Comparison of ENCODE assay signal across 10 mouse cellular contexts in genomic region chr19:45097868-45098267, GRCm38 (mm10). TPM values are rescaled to one million over a fixed set of nuclear protein-coding genes. Genes with fewer than 3 reads are reported as not detected.
DNase-seq lines count a peak whose midpoint lies in the region; ATAC-seq and TF ChIP-seq lines count a peak whose summit lies in the region.
"Had no signal": no experiment of that assay in that cellular context is flagged by ENCODE, and none has a peak within 500 bp of the region (broad histone marks: within the 10 kb centered on the region; RNA-seq: fewer than 3 reads in every experiment).

No protein-coding gene starts in this region.

- H3K27ac ChIP-seq in forebrain, embryonic 10.5 days, result no peak overlapping the region
- H3K27ac ChIP-seq in forebrain, embryonic 16.5 days (ENCODE audit: low read length), result no peak overlapping the region
- H3K27ac ChIP-seq in heart, adult 2 months, result no peak overlapping the region
- H3K27ac ChIP-seq: forebrain, embryonic 15.5 days had no signal

- DNase-seq in forebrain, embryonic 10.5 days (ENCODE audit: extremely low spot score, low spot score), result peak; percentile 24
- peak; percentile 60 for DNase-seq in ovary, postnatal 36 days (ENCODE audit: low spot score)
- DNase-seq in ovary, postnatal 14 days (ENCODE audit: low spot score), result no peak
- peak; percentile 33 to 84 for DNase-seq in kidney, postnatal 36 days
- DNase-seq in yolk sac, embryonic 10.5 days (ENCODE audit: low spot score), result peak; percentile 68
- no peak for DNase-seq in layer of hippocampus, postnatal 10 days (ENCODE audit: low spot score in 2 of 2)
- DNase-seq in heart, adult 2 months, result no peak

- no peaks in the 10 kb centered on the region for H3K36me3 ChIP-seq in forebrain, embryonic 10.5 days (replicated peaks)
- no peaks in the 10 kb centered on the region for H3K36me3 ChIP-seq in forebrain, embryonic 16.5 days (ENCODE audit: control insufficient read depth, insufficient read depth)
- H3K36me3 ChIP-seq in heart, adult 2 months (ENCODE audit: control insufficient read depth, insufficient read depth, low read length), result no peaks in the 10 kb centered on the region
- H3K36me3 ChIP-seq: forebrain, embryonic 15.5 days had no signal

- ATAC-seq in forebrain, embryonic 16.5 days, result no peak
- ATAC-seq: forebrain, embryonic 15.5 days had no signal

- H3K27me3 ChIP-seq in forebrain, embryonic 10.5 days (ENCODE audit: poor library complexity, severe bottlenecking), result peaks cover 18% of the 10 kb centered on the region
- peaks cover 2% of the 10 kb centered on the region; the same call in 1 of the 2 replicates for H3K27me3 ChIP-seq in forebrain, embryonic 16.5 days (replicated peaks; ENCODE audit: control insufficient read depth, insufficient read depth, low read length)
- 0 out of 2 replicates have a peak, but pooled peaks cover 1% of the 10 kb centered on the region for H3K27me3 ChIP-seq in heart, adult 2 months (ENCODE audit: control insufficient read depth, insufficient read depth, low read length)

- 28% methylated on average over 11 of the region's 11 CpGs for WGBS in forebrain, embryonic 10.5 days
- WGBS in forebrain, embryonic 16.5 days, result 30% methylated on average over 11 of the region's 11 CpGs
- 13% methylated on average over 11 of the region's 11 CpGs for WGBS in heart, adult 2 months

- H3K79me2 ChIP-seq in heart, adult 2 months (replicated peaks; ENCODE audit: control insufficient read depth, insufficient read depth, low read length), result no peaks in the 10 kb centered on the region

- TF ChIP-seq EP300 in heart, adult 2 months (IDR thresholded peaks at IDR 0.05; ENCODE audit: insufficient read depth, low read depth, low read length), result no peak

- no peak overlapping the region for H3K9ac ChIP-seq in forebrain, embryonic 16.5 days (replicated peaks; ENCODE audit: low read depth, low read length)
- H3K9ac ChIP-seq in heart, adult 2 months (ENCODE audit: low read depth, low read length), result no peak overlapping the region
- H3K9ac ChIP-seq: forebrain, embryonic 15.5 days had no signal

- TF ChIP-seq CTCF in heart, adult 2 months (IDR thresholded peaks at IDR 0.05), result no peak

- no peak overlapping the region for H3K4me3 ChIP-seq in forebrain, embryonic 10.5 days
- no peak overlapping the region for H3K4me3 ChIP-seq in forebrain, embryonic 16.5 days (replicated peaks; ENCODE audit: low read length)
- no peak overlapping the region for H3K4me3 ChIP-seq in heart, adult 2 months
- H3K4me3 ChIP-seq: forebrain, embryonic 15.5 days; megakaryocyte, embryonic 14.5 days had no signal

- H3K4me2 ChIP-seq in forebrain, embryonic 16.5 days (ENCODE audit: low read length), result no peak overlapping the region
- H3K4me2 ChIP-seq: forebrain, embryonic 15.5 days had no signal

- intact Hi-C loops in heart, adult 2 months (cut with DNase I), result no loop called here

- H3K4me1 ChIP-seq in forebrain, embryonic 10.5 days, result no peaks in the 10 kb centered on the region
- no peaks in the 10 kb centered on the region for H3K4me1 ChIP-seq in forebrain, embryonic 16.5 days (replicated peaks; ENCODE audit: control insufficient read depth, insufficient read depth, low read length)
- H3K4me1 ChIP-seq in heart, adult 2 months (ENCODE audit: control insufficient read depth, insufficient read depth, low read length), result no peaks in the 10 kb centered on the region
- H3K4me1 ChIP-seq: forebrain, embryonic 15.5 days; megakaryocyte, embryonic 14.5 days had no signal

- no peak for TF ChIP-seq POLR2A in heart, adult 2 months (IDR thresholded peaks at IDR 0.05; ENCODE audit: insufficient read depth, low read depth, low read length)

- H3K9me3 ChIP-seq in forebrain, embryonic 10.5 days, result no peaks in the 10 kb centered on the region
- no peaks in the 10 kb centered on the region for H3K9me3 ChIP-seq in forebrain, embryonic 16.5 days (ENCODE audit: control insufficient read depth, low read length)
- H3K9me3 ChIP-seq: forebrain, embryonic 15.5 days; megakaryocyte, embryonic 14.5 days had no signal

RNA-seq across cellular contexts. Expression of gene Kazald1, which starts 22.8 kb away (rescaled TPM):
- polyA plus RNA-seq in forebrain, embryonic 10.5 days (2016; fragmentation: Nextera tagmentation; extraction: Ambion mirVana), result 0.20 and 0.63 TPM in 2 replicates
- polyA plus RNA-seq in forebrain, embryonic 16.5 days (2015; fragmentation: Nextera tagmentation; extraction: Ambion mirVana), result 0.80 and 3.4 TPM in 2 replicates
- total RNA-seq in layer of hippocampus, postnatal 10 days (2021), result 1 to 10 TPM; 1.8 to 2.1 TPM
- total RNA-seq in heart, adult 2 months (2021), result 1 to 10 TPM; 3.6 to 3.9 TPM
- 4.2 and 4.6 TPM in 2 replicates for polyA plus RNA-seq in heart, adult 2 months (2012; rRNA removed)

RNA-seq across cellular contexts. Expression of gene Sfxn3, which starts 50.6 kb away (rescaled TPM):
- polyA plus RNA-seq in forebrain, embryonic 10.5 days (2016; fragmentation: Nextera tagmentation; extraction: Ambion mirVana), result 6.3 and 6.9 TPM in 2 replicates
- polyA plus RNA-seq in forebrain, embryonic 16.5 days (2015; fragmentation: Nextera tagmentation; extraction: Ambion mirVana), result 69.5 and 80.3 TPM in 2 replicates
- total RNA-seq in layer of hippocampus, postnatal 10 days (2021), result 100 to 1,000 TPM; 103 to 124 TPM
- total RNA-seq in heart, adult 2 months (2021), result 10 to 100 TPM; 10.0 to 11.1 TPM
- polyA plus RNA-seq in heart, adult 2 months (2012; rRNA removed), result 15.5 and 18.7 TPM in 2 replicates

RNA-seq across cellular contexts. Expression of gene Pdzd7, which starts 52.4 kb away (rescaled TPM):
- 0.15 and 0.25 TPM in 2 replicates for polyA plus RNA-seq in forebrain, embryonic 10.5 days (2016; fragmentation: Nextera tagmentation; extraction: Ambion mirVana)
- 1.9 and 2.7 TPM in 2 replicates for polyA plus RNA-seq in forebrain, embryonic 16.5 days (2015; fragmentation: Nextera tagmentation; extraction: Ambion mirVana)
- total RNA-seq in layer of hippocampus, postnatal 10 days (2021), result 1 to 10 TPM; 3.2 to 3.3 TPM
- under 1 TPM in 1 of 2 experiments, not detected in 1; 0.08 TPM for total RNA-seq in heart, adult 2 months (2021)
- 0.38 and 0.43 TPM in 2 replicates for polyA plus RNA-seq in heart, adult 2 months (2012; rRNA removed)

RNA-seq across cellular contexts. Expression of gene Tlx1, which starts 52.6 kb away (rescaled TPM):
- not detected in 2 replicates for polyA plus RNA-seq in forebrain, embryonic 10.5 days (2016; fragmentation: Nextera tagmentation; extraction: Ambion mirVana)
- polyA plus RNA-seq in forebrain, embryonic 16.5 days (2015; fragmentation: Nextera tagmentation; extraction: Ambion mirVana), result not detected in 2 replicates
- total RNA-seq in layer of hippocampus, postnatal 10 days (2021), result not detected
- under 1 TPM; 0.10 to 0.11 TPM for total RNA-seq in heart, adult 2 months (2021)
- 0.09 and 0.20 TPM in 2 replicates for polyA plus RNA-seq in heart, adult 2 months (2012; rRNA removed)
- polyA plus RNA-seq: forebrain, embryonic 15.5 days had no signal

Comparison
In these comparisons a context has a peak if more than half of its experiments do, and no peak if none do; other contexts are left out.
1. DNase-seq: peak in forebrain, embryonic 10.5 days (single experiment), ovary, postnatal 36 days (single experiment), kidney, postnatal 36 days (2 of 2) and yolk sac, embryonic 10.5 days (single experiment); none in ovary, postnatal 14 days (single experiment), layer of hippocampus, postnatal 10 days (0 of 2) and heart, adult 2 months (0 of 2).